Comparison of ENCODE assay signal across 35 mouse cellular contexts in genomic region chr9:111817461-111817860, GRCm38 (mm10).
DNase-seq lines count a peak whose midpoint lies in the region; ATAC-seq and TF ChIP-seq lines count a peak whose summit lies in the region.
"Had no signal": no experiment of that assay in that cellular context is flagged by ENCODE, and none has a peak within 500 bp of the region (broad histone marks: within the 10 kb centered on the region; RNA-seq: fewer than 3 reads in every experiment).

No protein-coding gene starts in this region.

- H3K9me3 ChIP-seq in heart, embryonic 10.5 days, result no peaks in the 10 kb centered on the region
- H3K9me3 ChIP-seq in liver, embryonic 11.5 days (ENCODE audit: control insufficient read depth, low read length), result no peaks in the 10 kb centered on the region
- no peaks in the 10 kb centered on the region for H3K9me3 ChIP-seq in E14TG2a.4 (ENCODE audit: low read length)
- H3K9me3 ChIP-seq: embryonic facial prominence, embryonic 12.5 days; forebrain, embryonic 10.5 days; forebrain, embryonic 15.5 days; heart, embryonic 12.5 days; limb, embryonic 13.5 days; midbrain, embryonic 12.5 days; neural tube, embryonic 13.5 days had no signal

- H3K27ac ChIP-seq in heart, embryonic 10.5 days, result no peak overlapping the region
- H3K27ac ChIP-seq in liver, adult 2 months (replicated peaks; ENCODE audit: insufficient read depth, low read depth, low read length), result no peak overlapping the region
- no peak overlapping the region for H3K27ac ChIP-seq in liver, embryonic 11.5 days (ENCODE audit: low read depth, low read length)
- H3K27ac ChIP-seq: embryonic facial prominence, embryonic 12.5 days; forebrain, embryonic 10.5 days; forebrain, embryonic 15.5 days; hindbrain, embryonic 14.5 days; left cerebral cortex, adult 2 months; limb, embryonic 13.5 days; liver, embryonic 14.5 days; midbrain, embryonic 12.5 days; neural tube, embryonic 13.5 days had no signal

- WGBS in heart, embryonic 10.5 days, result 56% methylated on average over 4 of the region's 4 CpGs
- WGBS in liver, adult 2 months, result 52% methylated on average over 4 of the region's 4 CpGs
- WGBS in liver, embryonic 11.5 days, result 67% methylated on average over 4 of the region's 4 CpGs

- no peaks in the 10 kb centered on the region for H3K36me3 ChIP-seq in heart, embryonic 10.5 days
- H3K36me3 ChIP-seq in liver, adult 2 months (ENCODE audit: control insufficient read depth, insufficient read depth, low read length), result no peaks in the 10 kb centered on the region
- H3K36me3 ChIP-seq in liver, embryonic 11.5 days (ENCODE audit: control insufficient read depth, insufficient read depth, low read length), result no peaks in the 10 kb centered on the region
- no peaks in the 10 kb centered on the region for H3K36me3 ChIP-seq in E14TG2a.4 (ENCODE audit: insufficient read depth, low read length)
- H3K36me3 ChIP-seq: embryonic facial prominence, embryonic 12.5 days; forebrain, embryonic 10.5 days; forebrain, embryonic 15.5 days; G1E; heart, embryonic 12.5 days; limb, embryonic 13.5 days; midbrain, embryonic 12.5 days; neural tube, embryonic 13.5 days had no signal

- TF ChIP-seq CTCF in liver, adult 2 months (IDR thresholded peaks at IDR 0.05; ENCODE audit: low read depth, low read length), result peak; percentile 33; the same call in 1 of the 2 replicates
- peak; percentile 32; the same call in 1 of the 2 replicates for TF ChIP-seq CTCF in E14TG2a.4 (conservative IDR thresholded peaks at IDR 0.05; ENCODE audit: low read length)

- no peaks in the 10 kb centered on the region for H3K27me3 ChIP-seq in heart, embryonic 10.5 days (ENCODE audit: insufficient read depth, poor library complexity, severe bottlenecking)
- no peaks in the 10 kb centered on the region for H3K27me3 ChIP-seq in liver, adult 2 months (ENCODE audit: control insufficient read depth, insufficient read depth, low read length)
- H3K27me3 ChIP-seq in liver, embryonic 11.5 days (replicated peaks; ENCODE audit: control insufficient read depth, insufficient read depth, low read length), result no peaks in the 10 kb centered on the region
- H3K27me3 ChIP-seq in E14TG2a.4 (ENCODE audit: insufficient read depth, low read length), result no peaks in the 10 kb centered on the region
- H3K27me3 ChIP-seq: embryonic facial prominence, embryonic 12.5 days; forebrain, embryonic 15.5 days; heart, embryonic 12.5 days; limb, embryonic 13.5 days; midbrain, embryonic 12.5 days; neural tube, embryonic 13.5 days had no signal

- no peaks in the 10 kb centered on the region for H3K79me2 ChIP-seq in liver, adult 2 months (ENCODE audit: control insufficient read depth, insufficient read depth, low read length)

- no peak for TF ChIP-seq POLR2A in liver, adult 2 months (IDR thresholded peaks at IDR 0.05; ENCODE audit: extremely low read depth, insufficient read depth, low read length)

- peak; percentile 59 for DNase-seq in heart, adult 11 months
- DNase-seq in heart, embryonic 10.5 days (ENCODE audit: low spot score), result no peak
- peak; percentile 20 for DNase-seq in liver, adult 2 months (ENCODE audit: extremely low read depth, low read depth, low spot score)
- no peak for DNase-seq in liver, embryonic 11.5 days (ENCODE audit: low spot score)
- DNase-seq in R1 (ENCODE audit: low read depth, low spot score), result peak; percentile 62
- DNase-seq in frontal cortex, postnatal 25 days (ENCODE audit: low spot score in 2 of 2), result no peak
- DNase-seq in ovary, postnatal 14 days (ENCODE audit: low spot score), result no peak
- DNase-seq: adrenal gland, postnatal 25 days; cerebellum, adult 11-12 months; cerebellum, adult 9-11 months; embryo, embryonic 11 days; gastrocnemius, postnatal 25 days; heart, adult 18-20 months; heart, postnatal 4 days; kidney, adult 8-10 months; kidney, postnatal 10 days; lung, embryonic 14.5 days; lung, postnatal 36 days; right cerebral cortex, postnatal 25 days; spleen, adult 18-20 months; thymus, adult 2 months; thymus, postnatal 4 days had no signal

- no peak for ATAC-seq in liver, embryonic 11.5 days (replicated peaks; ENCODE audit: low FRiP score)
- ATAC-seq: CD4-positive, CD25-positive, alpha-beta regulatory T cell, adult 4 months; forebrain, embryonic 15.5 days had no signal

- no peak overlapping the region for H3K9ac ChIP-seq in liver, adult 2 months (ENCODE audit: low read depth, low read length)
- no peak overlapping the region for H3K9ac ChIP-seq in liver, embryonic 11.5 days (ENCODE audit: low read depth, low read length)
- H3K9ac ChIP-seq: embryonic facial prominence, embryonic 12.5 days; forebrain, embryonic 15.5 days; heart, embryonic 12.5 days; hindbrain, embryonic 14.5 days; limb, embryonic 13.5 days; liver, embryonic 14.5 days; lung, embryonic 14.5 days; midbrain, embryonic 12.5 days; neural tube, embryonic 13.5 days had no signal

- H3K4me1 ChIP-seq in heart, embryonic 10.5 days, result no peaks in the 10 kb centered on the region
- no peaks in the 10 kb centered on the region for H3K4me1 ChIP-seq in liver, adult 2 months (ENCODE audit: control insufficient read depth, insufficient read depth, low read length)
- H3K4me1 ChIP-seq in liver, embryonic 11.5 days (replicated peaks; ENCODE audit: control insufficient read depth, insufficient read depth, low read length), result no peaks in the 10 kb centered on the region
- no peaks in the 10 kb centered on the region for H3K4me1 ChIP-seq in E14TG2a.4 (replicated peaks; ENCODE audit: low read depth, low read length)
- H3K4me1 ChIP-seq: embryonic facial prominence, embryonic 12.5 days; forebrain, embryonic 10.5 days; forebrain, embryonic 15.5 days; heart, embryonic 12.5 days; limb, embryonic 13.5 days; midbrain, embryonic 12.5 days; neural tube, embryonic 13.5 days had no signal

- no peak overlapping the region for H3K4me2 ChIP-seq in liver, embryonic 11.5 days
- H3K4me2 ChIP-seq: embryonic facial prominence, embryonic 12.5 days; forebrain, embryonic 15.5 days; heart, embryonic 12.5 days; hindbrain, embryonic 14.5 days; limb, embryonic 13.5 days; lung, embryonic 14.5 days; midbrain, embryonic 12.5 days; neural tube, embryonic 13.5 days had no signal

- H3K4me3 ChIP-seq in heart, embryonic 10.5 days, result no peak overlapping the region
- no peak overlapping the region for H3K4me3 ChIP-seq in liver, adult 2 months (ENCODE audit: insufficient read depth, low read depth, low read length)
- H3K4me3 ChIP-seq in liver, embryonic 11.5 days (ENCODE audit: low read depth, low read length), result no peak overlapping the region
- H3K4me3 ChIP-seq in E14TG2a.4 (replicated peaks; ENCODE audit: low read length), result no peak overlapping the region
- H3K4me3 ChIP-seq: embryonic facial prominence, embryonic 12.5 days; forebrain, embryonic 10.5 days; forebrain, embryonic 15.5 days; heart, embryonic 12.5 days; left cerebral cortex, adult 2 months; limb, embryonic 13.5 days; midbrain, embryonic 12.5 days; neural tube, embryonic 13.5 days had no signal

Comparison
In these comparisons a context has a peak if more than half of its experiments do, and no peak if none do; other contexts are left out.
1. DNase-seq: peak in heart, adult 11 months (single experiment), liver, adult 2 months (single experiment) and R1 (single experiment); none in heart, embryonic 10.5 days (single experiment), liver, embryonic 11.5 days (single experiment), frontal cortex, postnatal 25 days (0 of 2) and ovary, postnatal 14 days (single experiment).